Mouse (Mus musculus) hindlimb bud, embryonic 11.5 days (tissue): Measurements from ENCODE around the gene Tbc1d8b.
"Not testable (repeated sequence)": the region's sequence is repeated elsewhere in the genome, so short reads cannot be mapped to it uniquely, and the experiment has no call there.

Experiments used
- DNase-seq: peaks from one replicate; pipeline ENCODE4 v3.0.0-alpha.2; 2012; ENCODE audit warnings: low read depth, low spot score; ENCODE audit errors: extremely low spot score

The Tbc1d8b gene

DNA sequence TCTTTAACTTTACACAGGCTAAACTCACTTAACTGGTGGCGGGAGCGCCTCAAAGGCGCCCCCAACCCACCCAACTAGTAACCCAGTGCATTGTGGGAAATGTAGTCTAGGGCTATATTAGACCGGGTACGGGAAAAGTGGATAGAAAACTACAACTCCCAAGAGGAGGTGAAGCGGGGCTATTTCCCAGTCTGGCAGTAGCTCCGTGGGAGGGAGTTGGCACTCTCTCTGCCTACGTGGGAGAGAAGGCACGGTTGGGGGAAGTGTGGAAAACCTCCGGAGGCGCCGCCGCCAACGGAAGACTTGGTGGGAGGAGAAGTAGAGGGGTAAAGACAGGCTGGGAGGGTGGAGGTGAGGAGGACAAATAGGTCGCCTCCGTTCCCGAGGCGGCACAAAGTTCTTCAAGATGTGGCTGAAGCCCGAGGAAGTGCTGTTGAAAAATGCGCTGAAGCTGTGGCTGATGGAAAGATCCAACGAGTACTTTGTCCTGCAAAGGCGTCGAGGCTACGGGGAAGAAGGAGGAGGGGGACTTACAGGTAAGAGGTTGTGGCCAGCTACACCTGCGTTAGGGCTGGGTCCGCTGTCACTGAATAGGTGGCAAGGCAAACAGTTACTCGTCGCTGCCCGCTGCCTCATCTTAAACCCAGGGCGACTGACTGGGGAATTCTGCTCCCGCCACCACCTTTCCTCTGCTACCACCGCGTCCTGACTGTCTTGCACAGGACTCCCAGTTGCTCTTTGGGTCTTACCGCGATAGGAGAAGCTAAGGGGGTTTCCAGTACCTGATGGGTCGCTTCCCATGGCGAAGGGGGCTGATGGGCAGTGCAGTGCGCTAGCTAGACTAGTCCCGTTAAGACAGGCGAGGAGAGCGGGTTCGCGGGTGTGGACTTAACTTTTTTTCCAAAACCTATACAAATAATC lies at the start of gene Tbc1d8b:
Tbc1d8b (plus strand) TSS at position 222 of the 921 bp plus-strand sequence.
- DNase-seq = peak; percentile 81

DNA sequence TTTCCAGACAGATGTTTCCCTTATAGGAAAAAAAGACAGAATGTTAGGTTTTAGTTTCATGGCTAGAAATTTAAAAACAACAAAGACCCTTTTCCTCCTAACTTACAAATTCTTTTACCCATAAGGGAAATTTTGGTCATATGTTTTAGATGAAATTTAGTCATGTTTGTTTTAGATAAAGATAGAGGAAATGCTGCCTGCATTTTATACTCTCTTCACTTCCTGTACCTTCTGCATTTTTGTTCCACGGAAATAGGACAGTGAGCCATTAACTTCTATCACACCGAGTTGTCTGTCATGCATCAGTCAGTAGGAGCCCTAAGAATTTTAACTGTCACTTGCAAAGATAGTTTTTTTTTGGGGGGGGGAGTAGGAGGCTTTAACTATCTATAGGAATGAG lies 45.1 kb upstream of the Tbc1d8b start:
- DNase-seq = no peak

DNA sequence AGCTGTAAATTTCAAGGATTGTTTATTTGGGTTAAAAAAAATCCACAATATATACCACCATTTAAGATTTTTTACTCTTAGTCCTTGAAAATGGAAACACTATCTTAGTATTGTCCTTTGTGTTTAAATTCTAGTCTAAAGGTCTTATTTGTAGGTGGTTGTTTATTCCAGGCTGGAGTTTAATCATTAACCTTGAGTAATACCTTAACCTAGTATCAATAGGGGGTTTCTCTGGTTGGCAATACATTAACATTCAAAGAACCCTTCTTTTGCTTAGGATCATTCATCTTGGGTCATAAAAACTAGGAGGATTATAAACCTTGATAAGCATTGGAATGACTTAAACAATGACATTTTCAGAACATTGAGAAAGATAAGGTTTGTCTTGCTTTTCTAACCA lies 44.4 kb upstream of the Tbc1d8b start:
- no peak for DNase-seq

DNA sequence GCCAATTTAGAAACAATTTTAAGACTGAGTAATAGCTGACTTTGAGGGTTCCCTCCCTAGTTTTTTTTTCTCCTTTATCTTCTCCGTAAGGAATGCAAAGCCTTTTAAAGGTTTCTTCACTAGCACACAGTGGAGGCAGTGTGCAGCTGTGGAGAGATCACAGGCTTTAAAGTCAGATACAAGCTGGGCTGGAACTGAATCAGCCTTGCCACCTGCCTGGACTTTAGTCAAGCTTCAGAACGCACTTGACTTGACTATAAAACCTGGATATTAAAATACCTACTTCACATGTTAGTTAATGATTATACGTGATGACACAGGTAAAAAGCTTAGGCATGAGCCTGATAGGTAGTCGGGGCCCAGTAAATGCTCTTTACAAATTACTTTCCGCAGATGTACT lies 32.6 kb upstream of the Tbc1d8b start:
- DNase-seq = no peak

DNA sequence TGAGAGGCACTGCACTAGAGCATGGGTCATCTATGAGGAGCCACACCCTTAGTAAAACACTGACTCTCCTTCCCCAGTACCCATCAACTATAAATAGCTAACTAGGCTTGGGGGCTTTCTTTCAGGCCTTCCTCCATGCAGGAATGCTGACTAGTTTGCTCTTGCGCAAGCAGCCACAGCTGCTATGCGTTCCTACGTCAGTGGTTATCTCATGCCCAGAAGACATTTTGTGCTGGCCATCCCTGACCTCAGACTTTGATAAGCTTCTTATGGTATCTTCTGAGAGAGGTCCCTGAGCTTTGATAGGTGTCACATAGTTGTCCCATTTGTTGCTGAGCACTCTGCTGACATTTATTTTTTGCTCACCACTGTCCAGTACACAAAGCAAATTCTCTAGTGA lies 31.5 kb upstream of the Tbc1d8b start:
- DNase-seq = no peak

DNA sequence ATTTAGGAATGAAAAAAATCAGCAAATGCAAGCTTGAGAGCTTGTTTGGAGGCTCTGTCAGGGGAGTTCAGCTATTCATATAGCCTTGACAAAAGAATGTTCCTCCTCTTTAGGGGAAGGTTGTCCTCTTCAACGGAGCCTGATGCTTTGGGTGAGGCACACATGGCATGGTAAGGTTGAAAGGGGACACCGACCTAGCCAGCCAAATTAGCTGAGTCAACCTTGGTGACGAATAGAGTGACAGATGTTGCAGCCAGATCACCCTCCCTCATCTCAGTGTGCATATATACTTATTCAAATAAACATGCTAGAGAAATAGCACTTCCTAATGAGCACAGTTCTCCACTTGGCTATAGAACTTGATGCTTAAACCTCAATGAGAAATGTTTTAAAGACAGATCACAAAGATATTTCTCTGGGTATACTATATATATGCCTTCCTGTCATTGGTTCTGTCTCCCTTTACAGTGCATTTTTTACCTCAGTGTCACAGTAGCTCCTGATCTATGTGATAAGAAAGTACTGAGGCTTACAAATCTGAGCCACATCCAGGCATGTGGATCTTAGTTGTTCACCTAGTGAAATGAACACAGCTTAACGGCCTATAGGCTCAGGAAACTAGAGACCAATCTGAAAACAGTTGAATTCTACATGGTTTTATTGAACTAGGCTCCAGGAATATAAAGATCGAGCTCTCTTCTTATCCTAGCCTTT lies 30.3 kb upstream of the Tbc1d8b start:
- no peak for DNase-seq

DNA sequence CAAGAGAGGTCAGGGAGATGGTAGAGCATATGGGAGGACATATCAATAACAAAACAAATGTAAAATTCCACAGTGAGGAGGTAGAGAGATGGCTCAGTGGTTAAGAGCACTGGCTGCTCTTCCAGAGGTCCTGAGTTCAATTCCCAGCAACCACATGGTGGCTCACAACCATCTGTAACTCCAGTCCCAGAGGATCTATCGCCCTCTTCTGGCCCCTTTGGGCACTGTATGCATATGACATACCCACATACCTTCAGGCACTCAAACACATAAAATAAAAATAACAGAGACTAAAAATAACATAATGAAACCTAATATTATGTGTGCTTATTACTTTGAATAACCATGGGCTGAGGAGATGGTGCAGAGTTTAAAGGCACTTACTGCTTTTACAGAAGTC lies 22.7 kb upstream of the Tbc1d8b start:
- DNase-seq = no peak

DNA sequence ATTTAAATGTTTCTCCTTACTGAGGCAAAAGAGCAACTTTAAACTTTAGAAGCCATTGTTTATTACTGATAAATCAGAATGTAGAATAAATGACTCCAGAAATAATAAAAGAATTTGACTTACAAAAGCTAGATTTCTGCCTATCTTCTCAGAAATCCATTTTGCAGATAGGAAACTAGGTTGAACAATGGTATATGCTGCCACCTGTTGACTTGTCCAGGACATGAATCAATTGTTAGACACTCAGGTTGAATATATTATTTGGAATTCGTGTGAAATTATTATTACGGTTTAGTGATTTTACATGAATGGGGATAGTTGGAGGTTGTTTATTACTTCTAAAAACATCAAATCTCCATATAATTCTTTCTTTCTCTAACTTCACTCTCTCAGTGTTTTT lies 19.0 kb upstream of the Tbc1d8b start:
- DNase-seq = no peak

DNA sequence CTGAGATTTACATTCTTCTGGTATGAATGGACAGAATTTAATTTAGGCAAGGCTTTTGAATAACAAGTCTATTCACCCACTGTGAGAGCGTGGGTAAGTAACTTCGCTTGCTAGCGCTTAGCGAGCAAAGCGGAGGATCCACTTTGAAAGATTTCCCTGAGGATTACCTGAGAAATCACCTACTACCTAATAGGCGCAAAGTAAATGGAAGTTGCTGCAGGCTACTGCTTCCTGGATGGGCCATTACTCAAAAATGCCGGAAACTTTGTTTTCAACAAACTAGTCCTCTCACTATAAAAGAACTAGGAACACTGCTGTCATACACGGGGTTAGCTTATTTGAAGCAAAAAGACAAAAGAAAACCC lies 404 bp upstream of the Tbc1d8b start:
- DNase-seq = no peak

DNA sequence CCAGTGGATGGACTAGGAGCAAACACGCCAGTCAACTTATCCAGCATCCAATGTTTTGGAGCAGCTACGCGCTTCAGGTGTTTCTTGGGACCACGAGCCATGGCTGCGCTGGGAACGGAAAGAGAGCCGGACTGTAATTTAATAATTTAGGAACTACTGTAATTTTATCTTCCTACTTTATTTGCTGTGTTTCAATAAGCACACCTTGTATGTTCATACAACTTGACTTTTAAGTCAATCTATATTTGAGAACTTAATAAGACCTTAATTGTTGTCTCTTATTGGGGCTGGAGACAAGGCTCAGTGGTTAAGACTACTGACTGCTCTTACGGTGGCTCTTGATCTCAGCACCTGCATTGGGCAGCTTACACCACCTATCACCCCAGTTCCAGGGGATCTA lies 29.6 kb downstream of the Tbc1d8b start, which contains the start of gene Gm15013:
Gm15013 (minus strand) TSS at position 101 of the 400 bp plus-strand sequence.
- no peak for DNase-seq

DNA sequence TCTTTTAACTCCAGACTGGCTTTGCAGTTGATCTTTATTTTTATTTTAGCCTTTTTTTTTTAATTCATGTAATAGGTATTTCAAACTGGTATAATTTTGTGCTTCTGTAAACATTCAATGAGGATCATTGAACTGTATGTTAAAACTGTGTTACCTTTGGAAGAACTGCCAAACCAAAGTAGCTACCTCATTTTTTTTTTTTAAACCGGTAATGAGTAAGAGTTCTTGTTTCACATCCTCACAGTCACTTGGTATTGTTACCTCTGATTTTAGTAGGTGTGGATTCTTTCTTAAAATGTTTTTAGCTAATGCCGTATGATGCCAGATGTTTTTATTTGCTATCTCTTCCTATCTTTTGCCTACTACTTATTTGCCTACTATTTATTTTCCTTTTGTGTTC lies 37.6 kb downstream of the Tbc1d8b start:
- DNase-seq = no peak

DNA sequence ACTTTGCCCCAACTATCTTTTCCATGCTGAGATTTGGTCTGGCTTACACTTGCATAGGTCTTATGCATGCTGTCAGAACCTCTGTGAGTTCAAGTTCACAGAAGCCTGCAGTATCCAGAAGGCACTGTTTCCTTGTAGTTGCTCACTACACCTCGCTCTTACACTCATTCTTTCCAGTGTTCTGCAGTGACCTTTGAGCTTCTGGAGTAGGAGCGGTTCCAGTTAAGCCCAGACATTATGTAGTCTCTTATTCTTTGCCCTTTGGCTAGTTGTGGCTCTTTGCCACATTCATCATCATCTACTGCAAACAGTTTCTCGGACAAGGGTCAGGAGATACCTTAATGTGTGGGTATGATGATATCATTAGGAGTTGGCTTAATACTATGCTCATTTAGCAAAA lies 45.7 kb downstream of the Tbc1d8b start:
- DNase-seq = no peak

DNA sequence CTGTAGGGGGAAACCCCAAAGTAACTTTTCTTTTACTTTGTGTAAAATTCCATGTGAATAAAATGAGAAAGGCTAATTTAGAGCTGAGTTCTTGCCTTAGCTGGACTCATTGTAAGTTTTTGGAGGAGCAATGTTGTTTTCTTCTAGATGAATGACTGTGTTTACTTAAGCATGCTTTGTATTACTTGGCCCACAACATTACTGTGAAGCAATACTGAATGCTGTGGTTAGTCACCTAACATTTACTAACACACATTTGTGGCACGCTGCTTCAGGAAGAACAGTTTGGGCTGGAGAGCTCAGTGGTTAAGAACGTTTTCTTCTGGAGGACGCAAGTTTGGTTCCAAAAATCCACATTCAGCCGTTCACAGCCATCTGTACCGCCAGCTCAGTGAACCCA lies 52.3 kb downstream of the Tbc1d8b start:
- DNase-seq = no peak

DNA sequence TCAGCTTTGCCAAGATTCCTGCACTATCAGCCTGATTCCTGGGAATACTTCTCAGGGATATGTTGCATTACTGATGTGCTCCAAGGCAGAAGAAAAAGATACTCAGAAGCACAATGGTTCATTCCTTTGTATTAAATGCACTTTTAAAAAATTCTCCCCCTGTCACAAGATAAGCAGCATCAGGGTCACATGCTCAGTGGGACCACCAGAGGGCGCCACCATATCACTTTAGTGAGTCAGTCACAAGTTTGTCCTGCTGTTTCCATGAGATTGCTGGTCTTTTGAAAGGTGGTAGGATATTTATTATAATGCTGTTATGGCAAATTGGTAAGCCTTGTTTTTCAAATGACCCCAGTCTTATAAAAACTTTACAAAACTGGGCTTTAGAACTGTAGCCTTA lies 67.1 kb downstream of the Tbc1d8b start:
- DNase-seq = no peak

DNA sequence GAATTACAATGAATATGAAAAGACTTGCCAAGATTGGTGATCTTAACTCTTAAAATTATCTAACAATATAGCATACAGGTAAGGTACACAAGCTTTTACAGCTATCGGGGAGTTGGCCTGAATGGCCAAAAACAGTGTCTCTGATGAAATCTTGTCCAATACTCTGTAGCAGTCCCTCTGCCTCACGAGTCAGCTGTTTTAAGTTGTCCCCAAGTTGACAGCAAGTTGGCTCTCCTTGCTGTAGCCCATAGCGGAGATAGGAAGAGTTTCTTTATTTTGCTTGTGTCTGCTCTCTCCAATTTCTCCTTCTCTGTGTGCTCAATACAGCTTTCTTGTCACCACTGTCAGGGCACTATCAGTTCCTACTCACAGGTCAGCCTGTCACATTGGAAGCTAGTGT lies 73.8 kb downstream of the Tbc1d8b start:
- not testable (repeated sequence) for DNase-seq

DNA sequence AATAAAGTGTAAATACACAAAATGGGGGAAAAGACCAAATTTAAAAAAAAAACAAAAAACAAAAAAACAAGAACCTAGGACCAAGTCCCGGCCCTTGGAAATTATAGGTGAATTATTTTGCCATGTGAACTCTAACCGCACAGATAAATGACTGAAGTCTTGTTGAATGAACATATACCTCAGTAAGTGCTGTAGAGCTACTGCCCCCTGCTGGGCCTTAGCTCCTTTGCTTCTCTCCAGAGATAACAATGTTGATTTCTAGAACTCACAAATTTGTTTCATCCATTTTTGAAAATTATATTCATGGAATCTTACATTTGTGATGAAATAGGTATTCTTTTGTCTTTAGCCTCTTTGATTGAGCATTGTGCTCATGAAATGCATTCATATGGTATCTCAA lies 77.8 kb downstream of the Tbc1d8b start:
- DNase-seq = no peak

DNA sequence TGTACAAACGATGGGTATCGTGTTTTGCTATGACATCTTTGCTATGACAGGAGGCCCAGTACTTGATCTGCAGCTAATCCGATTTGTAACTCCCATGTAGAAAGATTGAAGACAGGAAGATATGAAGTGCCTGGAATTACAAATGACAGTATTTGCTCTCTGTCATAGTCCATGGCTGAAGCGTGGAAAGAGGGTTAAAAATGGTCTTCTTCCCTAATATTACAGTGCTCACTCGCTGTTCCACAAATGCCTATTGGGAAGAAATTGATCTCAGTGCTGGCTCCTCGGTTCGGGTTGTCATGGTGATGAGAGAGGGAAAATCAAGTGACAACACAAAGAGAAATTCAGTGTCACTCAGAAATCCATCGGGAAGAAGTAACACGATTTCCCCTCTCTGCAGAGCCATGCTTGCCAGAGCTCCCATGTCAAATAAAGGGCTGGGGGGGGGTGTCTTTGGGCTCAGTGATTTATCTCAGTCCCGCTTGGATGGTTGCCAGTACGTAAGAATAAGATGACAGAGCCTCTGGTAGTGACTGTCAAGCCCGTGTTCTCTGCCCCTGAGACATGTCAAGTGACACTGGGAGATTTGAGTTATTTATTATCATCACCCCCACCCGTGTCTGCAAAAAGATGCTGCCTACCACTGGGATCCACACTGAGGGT lies 85.3 kb downstream of the Tbc1d8b start:
- no peak for DNase-seq

DNA sequence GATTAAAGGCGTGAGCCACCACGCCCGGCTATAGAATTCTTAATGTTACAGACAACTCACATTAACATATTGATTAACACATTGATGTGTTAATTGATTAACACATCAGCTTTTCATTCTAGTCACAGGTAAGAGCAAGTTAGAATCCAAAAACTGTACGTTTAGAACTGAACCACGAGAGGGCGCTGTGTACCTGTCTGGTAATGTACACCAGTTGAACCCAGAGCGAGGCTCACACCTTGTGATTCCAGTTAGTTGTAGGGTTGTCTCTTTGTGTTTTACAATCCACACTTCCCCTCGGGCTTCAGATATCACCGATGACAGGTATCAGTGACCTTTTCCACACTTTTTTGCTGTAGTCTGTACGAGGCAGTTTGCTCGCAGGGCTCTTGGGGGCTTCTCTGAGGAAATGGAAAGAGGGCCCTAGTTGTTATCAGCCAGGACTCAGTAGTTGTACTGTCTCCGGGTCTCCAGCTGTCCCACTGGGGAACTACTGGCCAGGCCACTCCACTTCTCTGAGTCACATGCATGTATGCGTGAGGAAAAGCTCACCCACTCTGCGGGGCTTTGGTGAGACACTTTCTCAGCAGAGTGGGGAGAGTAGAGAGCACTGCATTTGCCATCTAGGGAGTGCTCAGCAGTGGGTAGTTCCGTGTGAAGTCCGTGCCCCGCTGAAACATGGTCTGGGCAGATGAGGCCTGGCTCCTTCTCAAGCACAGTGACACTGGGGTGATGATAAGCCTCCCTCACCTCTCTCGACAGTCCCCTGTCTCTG lies 89.7 kb downstream of the Tbc1d8b start:
- DNase-seq = no peak

DNA sequence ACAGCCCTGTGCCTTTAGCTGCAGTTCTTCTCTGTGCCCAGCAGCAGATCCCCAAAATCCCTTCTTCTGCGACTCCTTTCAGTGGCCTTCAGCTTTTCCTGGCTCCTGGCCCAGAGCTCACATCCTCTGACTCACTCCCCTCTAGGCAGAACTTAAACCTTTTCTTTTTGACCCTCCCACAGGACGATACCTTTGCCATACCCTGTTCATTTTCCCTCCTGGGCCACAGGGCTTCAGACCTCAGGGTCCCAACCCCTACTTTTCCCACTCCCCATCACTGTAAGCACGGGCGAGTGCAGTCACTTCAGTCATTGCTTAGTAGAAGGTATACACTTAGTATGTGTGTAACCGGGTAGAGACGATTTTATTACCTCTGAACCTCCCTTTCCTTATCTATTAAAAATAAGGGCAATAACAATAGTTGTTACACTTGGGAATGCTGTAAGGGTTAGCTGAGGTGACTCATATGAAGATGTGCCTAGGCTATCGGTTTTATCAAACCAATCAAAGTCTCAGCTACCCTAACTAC lies 90.4 kb downstream of the Tbc1d8b start:
- no peak for DNase-seq

DNA sequence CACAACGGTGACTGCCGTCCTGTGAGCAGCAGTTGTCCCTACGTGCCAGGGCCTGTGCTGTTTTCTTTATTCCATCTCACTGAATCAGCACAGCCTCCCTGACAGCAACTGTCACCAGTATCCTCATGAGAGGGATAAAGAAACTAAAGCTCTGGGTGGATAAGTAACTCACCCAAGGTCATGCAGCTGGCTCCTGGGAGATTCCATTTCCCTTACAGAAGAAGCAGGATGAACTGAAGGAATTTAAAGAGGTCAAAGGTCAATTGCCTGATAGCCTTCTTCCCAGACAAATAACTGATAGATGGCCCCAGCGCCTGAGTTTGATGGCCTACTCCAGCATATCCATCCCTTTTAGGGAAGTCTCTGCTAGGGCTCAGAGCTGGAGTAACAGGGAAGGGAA lies 92.6 kb downstream of the Tbc1d8b start:
- DNase-seq = no peak

DNA sequence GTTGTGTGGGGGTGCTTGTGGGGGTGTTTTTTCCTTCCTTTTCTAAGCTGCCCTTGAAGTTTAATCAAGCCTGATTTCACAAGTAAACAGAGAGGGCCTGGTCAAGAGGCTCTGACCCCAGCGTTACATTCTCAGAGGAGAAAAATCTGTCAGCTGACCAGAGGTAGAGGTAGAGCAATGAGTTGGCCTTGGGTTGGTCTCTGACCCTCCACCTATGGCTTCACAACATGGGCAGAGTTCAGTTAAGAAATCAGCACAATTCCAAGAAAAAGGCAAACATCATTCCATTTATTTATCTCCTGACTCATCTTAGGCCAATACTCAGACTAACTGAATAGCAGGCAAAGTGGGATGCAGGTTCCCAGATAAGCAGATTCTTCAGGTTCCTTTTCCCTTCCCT lies 94.1 kb downstream of the Tbc1d8b start:
- no peak for DNase-seq
